Mouse (Mus musculus): Measurements from ENCODE around the gene Cpeb3. TPM values are rescaled to one million over a fixed set of nuclear protein-coding genes. Genes with fewer than 3 reads are reported as not detected.
"Not testable (repeated sequence)": the region's sequence is repeated elsewhere in the genome, so short reads cannot be mapped to it uniquely, and the experiment has no call there.

Gene Cpeb3
- polyA plus RNA-seq, 1 experiment from 2014 or later, result 13.3 TPM

GRCm38 (mm10) chr19:37088043-37088748 is 120.2 kb downstream of the Cpeb3 start:
- ATAC-seq (ENCODE audit: low read depth), result no peak
- H3K4me3 ChIP-seq (ENCODE audit: low read depth, low read length), result no peak overlapping the region
- H3K27ac ChIP-seq (ENCODE audit: low read depth, low read length), result no peak overlapping the region
- 95% methylated on average over 8 of the region's 8 CpGs for WGBS
- no peak overlapping the region for H3K4me2 ChIP-seq (ENCODE audit: low read depth, low read length)
- H3K9ac ChIP-seq (replicated peaks; ENCODE audit: low read depth, low read length), result no peak overlapping the region
- H3K4me1 ChIP-seq (ENCODE audit: control insufficient read depth, insufficient read depth, low read length), result peaks cover 11% of the 10 kb centered on the region; the same call in 1 of the 2 replicates
- H3K9me3 ChIP-seq (ENCODE audit: control insufficient read depth, low read length), result no peaks in the 10 kb centered on the region
- no peaks in the 10 kb centered on the region for H3K27me3 ChIP-seq (ENCODE audit: control insufficient read depth, insufficient read depth, low read length)
- H3K36me3 ChIP-seq (ENCODE audit: control insufficient read depth, insufficient read depth, low read length), result no peaks in the 10 kb centered on the region

GRCm38 (mm10) chr19:37084546-37084945 is 123.9 kb downstream of the Cpeb3 start:
- Histone ChIP-seq H3K9me3 (ENCODE audit: control insufficient read depth, low read length) (no peaks in the 10 kb centered on the region), H3K4me2 (ENCODE audit: low read depth, low read length) (no peak overlapping the region)

GRCm38 (mm10) chr19:37081467-37081866 is 126.9 kb downstream of the Cpeb3 start:
- no peaks in the 10 kb centered on the region for H3K4me1 ChIP-seq (ENCODE audit: control insufficient read depth, insufficient read depth, low read length)
- WGBS, result 64% methylated on average over 6 of the region's 6 CpGs
- no peak overlapping the region for H3K27ac ChIP-seq (ENCODE audit: low read depth, low read length)
- no peak overlapping the region for H3K4me3 ChIP-seq (ENCODE audit: low read depth, low read length)
- H3K36me3 ChIP-seq (ENCODE audit: control insufficient read depth, insufficient read depth, low read length), result no peaks in the 10 kb centered on the region
- no peak overlapping the region for H3K9ac ChIP-seq (replicated peaks; ENCODE audit: low read depth, low read length)
- H3K9me3 ChIP-seq (ENCODE audit: control insufficient read depth, low read length), result no peaks in the 10 kb centered on the region
- no peak for ATAC-seq (ENCODE audit: low read depth)
- H3K27me3 ChIP-seq (ENCODE audit: control insufficient read depth, insufficient read depth, low read length), result no peaks in the 10 kb centered on the region
- no peak overlapping the region for H3K4me2 ChIP-seq (ENCODE audit: low read depth, low read length)

More at GRCm38 (mm10) chr19:37084546-37084945, 123.9 kb downstream of the Cpeb3 start:
- Histone ChIP-seq H3K27me3 (ENCODE audit: control insufficient read depth, insufficient read depth, low read length) (no peaks in the 10 kb centered on the region), H3K4me1 (ENCODE audit: control insufficient read depth, insufficient read depth, low read length) (no peaks in the 10 kb centered on the region; the same call in 1 of the 2 replicates), H3K36me3 (ENCODE audit: control insufficient read depth, insufficient read depth, low read length) (no peaks in the 10 kb centered on the region), H3K4me3 (ENCODE audit: low read depth, low read length) (no peak overlapping the region), H3K9ac (replicated peaks; ENCODE audit: low read depth, low read length) (no peak overlapping the region), H3K27ac (ENCODE audit: low read depth, low read length) (no peak overlapping the region)
- WGBS, result 71% methylated on average over 3 of the region's 3 CpGs
- ATAC-seq (ENCODE audit: low read depth), result no peak

- H3K36me3 ChIP-seq (ENCODE audit: control insufficient read depth, insufficient read depth, low read length), result no peaks in the 10 kb centered on the region
- no peak overlapping the region for H3K9ac ChIP-seq (replicated peaks; ENCODE audit: low read depth, low read length)
Observed at GRCm38 (mm10) chr19:37079151-37079550, 129.2 kb downstream of the Cpeb3 start.

GRCm38 (mm10) chr19:37078571-37078970 is 129.8 kb downstream of the Cpeb3 start:
- Histone ChIP-seq H3K4me1 (ENCODE audit: control insufficient read depth, insufficient read depth, low read length) (no peaks in the 10 kb centered on the region; the same call in 1 of the 2 replicates), H3K36me3 (ENCODE audit: control insufficient read depth, insufficient read depth, low read length) (no peaks in the 10 kb centered on the region), H3K27ac (ENCODE audit: low read depth, low read length) (no peak overlapping the region), H3K9ac (replicated peaks; ENCODE audit: low read depth, low read length) (no peak overlapping the region), H3K27me3 (ENCODE audit: control insufficient read depth, insufficient read depth, low read length) (no peaks in the 10 kb centered on the region), H3K4me3 (ENCODE audit: low read depth, low read length) (no peak overlapping the region), H3K4me2 (ENCODE audit: low read depth, low read length) (no peak overlapping the region), H3K9me3 (ENCODE audit: control insufficient read depth, low read length) (no peaks in the 10 kb centered on the region)
- 94% methylated on average over 1 of the region's 1 CpGs for WGBS
- ATAC-seq (ENCODE audit: low read depth), result no peak

More at GRCm38 (mm10) chr19:37079151-37079550, 129.2 kb downstream of the Cpeb3 start:
- 84% methylated on average over 6 of the region's 6 CpGs for WGBS
- Histone ChIP-seq H3K27me3 (ENCODE audit: control insufficient read depth, insufficient read depth, low read length) (no peaks in the 10 kb centered on the region), H3K4me3 (ENCODE audit: low read depth, low read length) (no peak overlapping the region), H3K4me1 (ENCODE audit: control insufficient read depth, insufficient read depth, low read length) (no peaks in the 10 kb centered on the region), H3K4me2 (ENCODE audit: low read depth, low read length) (no peak overlapping the region), H3K27ac (ENCODE audit: low read depth, low read length) (no peak overlapping the region), H3K9me3 (ENCODE audit: control insufficient read depth, low read length) (no peaks in the 10 kb centered on the region)
- ATAC-seq (ENCODE audit: low read depth), result no peak

- ATAC-seq (ENCODE audit: low read depth), result no peak; the same call in 1 of the 2 replicates
- no peaks in the 10 kb centered on the region for H3K9me3 ChIP-seq (ENCODE audit: control insufficient read depth, low read length)
- H3K27ac ChIP-seq (ENCODE audit: low read depth, low read length), result no peak overlapping the region
Observed at GRCm38 (mm10) chr19:37078064-37078463, 130.3 kb downstream of the Cpeb3 start.

GRCm38 (mm10) chr19:37077258-37077657 is 131.1 kb downstream of the Cpeb3 start:
- H3K4me2 ChIP-seq (ENCODE audit: low read depth, low read length); H3K4me1 ChIP-seq (ENCODE audit: control insufficient read depth, insufficient read depth, low read length); H3K4me3 ChIP-seq (ENCODE audit: low read depth, low read length); H3K27ac ChIP-seq (ENCODE audit: low read depth, low read length); H3K36me3 ChIP-seq (ENCODE audit: control insufficient read depth, insufficient read depth, low read length); H3K27me3 ChIP-seq (ENCODE audit: control insufficient read depth, insufficient read depth, low read length); H3K9ac ChIP-seq (replicated peaks; ENCODE audit: low read depth, low read length); H3K9me3 ChIP-seq (ENCODE audit: control insufficient read depth, low read length); ATAC-seq (ENCODE audit: low read depth): not testable (repeated sequence)
- WGBS, result 84% methylated on average over 4 of the region's 4 CpGs

More at GRCm38 (mm10) chr19:37078064-37078463, 130.3 kb downstream of the Cpeb3 start:
- no peaks in the 10 kb centered on the region for H3K27me3 ChIP-seq (ENCODE audit: control insufficient read depth, insufficient read depth, low read length)
- WGBS, result 52% methylated on average over 4 of the region's 4 CpGs
- H3K36me3 ChIP-seq (ENCODE audit: control insufficient read depth, insufficient read depth, low read length), result no peaks in the 10 kb centered on the region
- no peak overlapping the region for H3K9ac ChIP-seq (replicated peaks; ENCODE audit: low read depth, low read length)
- no peak overlapping the region for H3K4me3 ChIP-seq (ENCODE audit: low read depth, low read length)
- no peak overlapping the region for H3K4me2 ChIP-seq (ENCODE audit: low read depth, low read length)
- H3K4me1 ChIP-seq (ENCODE audit: control insufficient read depth, insufficient read depth, low read length), result no peaks in the 10 kb centered on the region; the same call in 1 of the 2 replicates

GRCm38 (mm10) chr19:37076646-37077045 is 131.8 kb downstream of the Cpeb3 start:
- H3K9ac ChIP-seq (replicated peaks; ENCODE audit: low read depth, low read length), result no peak overlapping the region
- H3K36me3 ChIP-seq (ENCODE audit: control insufficient read depth, insufficient read depth, low read length), result no peaks in the 10 kb centered on the region
- H3K9me3 ChIP-seq (ENCODE audit: control insufficient read depth, low read length), result no peaks in the 10 kb centered on the region
- 96% methylated on average over 4 of the region's 4 CpGs for WGBS
- H3K4me2 ChIP-seq (ENCODE audit: low read depth, low read length), result no peak overlapping the region
- H3K27me3 ChIP-seq (ENCODE audit: control insufficient read depth, insufficient read depth, low read length), result no peaks in the 10 kb centered on the region
- H3K27ac ChIP-seq (ENCODE audit: low read depth, low read length), result no peak overlapping the region
- no peaks in the 10 kb centered on the region; the same call in 1 of the 2 replicates for H3K4me1 ChIP-seq (ENCODE audit: control insufficient read depth, insufficient read depth, low read length)
- H3K4me3 ChIP-seq (ENCODE audit: low read depth, low read length), result no peak overlapping the region
- ATAC-seq (ENCODE audit: low read depth), result no peak

- no peak overlapping the region for H3K4me3 ChIP-seq (ENCODE audit: low read depth, low read length)
- WGBS, result 61% methylated on average over 2 of the region's 2 CpGs
- H3K27ac ChIP-seq (ENCODE audit: low read depth, low read length), result no peak overlapping the region
- H3K9ac ChIP-seq (replicated peaks; ENCODE audit: low read depth, low read length), result no peak overlapping the region
- H3K27me3 ChIP-seq (ENCODE audit: control insufficient read depth, insufficient read depth, low read length), result no peaks in the 10 kb centered on the region
- H3K9me3 ChIP-seq (ENCODE audit: control insufficient read depth, low read length), result no peaks in the 10 kb centered on the region
- no peak for ATAC-seq (ENCODE audit: low read depth)
- no peak overlapping the region for H3K4me2 ChIP-seq (ENCODE audit: low read depth, low read length)
- no peaks in the 10 kb centered on the region for H3K36me3 ChIP-seq (ENCODE audit: control insufficient read depth, insufficient read depth, low read length)
- no peaks in the 10 kb centered on the region; the same call in 1 of the 2 replicates for H3K4me1 ChIP-seq (ENCODE audit: control insufficient read depth, insufficient read depth, low read length)
Observed at GRCm38 (mm10) chr19:37076116-37076515, 132.3 kb downstream of the Cpeb3 start.
